Comparison of ENCODE assay signal across 9 mouse cellular contexts in the genomic region with DNA sequence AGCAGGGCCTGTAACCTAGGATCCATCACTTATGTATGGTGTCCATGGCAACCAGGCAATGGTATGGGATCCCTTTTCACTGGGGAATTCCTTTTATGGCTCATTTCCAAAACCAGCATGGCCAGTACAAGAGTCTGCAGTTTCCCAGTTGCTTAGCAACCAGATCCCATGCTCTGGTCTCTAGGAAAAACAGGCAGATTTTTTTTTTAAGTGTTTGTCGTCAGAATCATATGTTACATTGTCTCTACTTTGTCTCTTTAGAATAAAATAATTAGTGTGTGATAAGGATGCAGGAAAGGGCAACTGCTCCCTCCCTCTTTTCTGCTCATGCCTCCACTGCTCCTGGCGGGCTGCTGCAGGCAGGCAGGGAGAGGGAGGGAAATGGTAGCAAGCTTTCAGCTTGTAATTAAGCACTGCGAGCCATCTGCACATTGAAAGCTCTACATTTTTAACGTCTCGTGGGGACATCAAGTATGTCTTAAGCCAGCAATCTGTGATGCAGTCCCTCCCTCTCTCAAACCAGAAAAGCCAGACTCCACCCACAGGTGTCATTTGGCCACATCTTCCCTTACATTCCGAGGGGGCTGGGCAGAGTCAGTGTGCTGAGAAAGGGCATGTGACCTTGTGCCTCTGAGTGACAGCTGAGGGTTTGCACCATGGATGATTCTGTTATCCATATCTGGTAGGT. TPM values are rescaled to one million over a fixed set of nuclear protein-coding genes. Genes with fewer than 3 reads are reported as not detected.
DNase-seq lines count a peak whose midpoint lies in the region; ATAC-seq lines count a peak whose summit lies in the region.
"Had no signal": no experiment of that assay in that cellular context is flagged by ENCODE, and none has a peak within 500 bp of the region (broad histone marks: within the 10 kb centered on the region; RNA-seq: fewer than 3 reads in every experiment).

No protein-coding gene starts in this region.

- peak overlapping the region; percentile 29 for H3K4me2 ChIP-seq in hindbrain, embryonic 15.5 days

- DNase-seq in frontal cortex, postnatal 25 days (ENCODE audit: low spot score in 2 of 2), result no peak
- DNase-seq in embryo, embryonic 11.5 days (ENCODE audit: low read depth, low spot score), result peak; percentile 76
- peak; percentile 95 for DNase-seq in mesoderm, embryonic 11.5 days (ENCODE audit: low read depth, low spot score)
- no peak for DNase-seq in testis, postnatal 10 days (ENCODE audit: low spot score)
- DNase-seq in cerebellum, adult 9-10 months, result no peak

- under 1% methylated on average over 6 of the region's 6 CpGs for WGBS in hindbrain, embryonic 15.5 days

- no peak overlapping the region for H3K9ac ChIP-seq in hindbrain, embryonic 15.5 days

- no peak overlapping the region for H3K4me3 ChIP-seq in hindbrain, embryonic 15.5 days
- H3K4me3 ChIP-seq: erythroblast, embryonic 14.5 days had no signal

- H3K27me3 ChIP-seq in hindbrain, embryonic 15.5 days, result no peaks in the 10 kb centered on the region

- no peaks in the 10 kb centered on the region for H3K9me3 ChIP-seq in hindbrain, embryonic 15.5 days

- peaks cover 41% of the 10 kb centered on the region for H3K4me1 ChIP-seq in hindbrain, embryonic 15.5 days (replicated peaks)

- no peaks in the 10 kb centered on the region for H3K36me3 ChIP-seq in hindbrain, embryonic 15.5 days

- H3K27ac ChIP-seq in hindbrain, embryonic 15.5 days (replicated peaks), result peak overlapping the region; percentile 77

- ATAC-seq in frontal cortex, adult (ENCODE audit: low TSS enrichment), result peak; percentile 72
- peak; percentile 87 for ATAC-seq in hindbrain, embryonic 15.5 days (ENCODE audit: low FRiP score, low read depth)
- ATAC-seq in megakaryocyte, adult 5-6 weeks (ENCODE audit: poor library complexity, severe bottlenecking), result no peak

RNA-seq across cellular contexts. Expression of gene March10, which starts 51.6 kb away (rescaled TPM):
- polyA plus RNA-seq in hindbrain, embryonic 15.5 days (2015; fragmentation: Nextera tagmentation; extraction: Ambion mirVana), result 0.32 and 0.46 TPM in 2 replicates
- total RNA-seq in megakaryocyte, adult 5-6 weeks (2015), result not detected in 2 replicates
- not detected in 2 replicates for total RNA-seq in megakaryocyte, adult 5-6 weeks (2017)
- polyA plus RNA-seq: erythroblast, embryonic 14.5 days had no signal

Comparison
In these comparisons a context has a peak if more than half of its experiments do, and no peak if none do; other contexts are left out.
1. DNase-seq: peak in embryo, embryonic 11.5 days (single experiment) and mesoderm, embryonic 11.5 days (single experiment); none in frontal cortex, postnatal 25 days (0 of 2), testis, postnatal 10 days (single experiment) and cerebellum, adult 9-10 months (single experiment).